Mouse (Mus musculus) left cerebral cortex, postnatal 25 days (tissue): ENCODE measurements at regions not wholly inside any gene's neighbourhood (a gene's known extent, or its start where the extent isn't known, plus 50 kb on each side); places are given as distances from the start of the nearest gene placed in this dataset.

Source experiments
- DNase-seq, 2 experiments: peaks; one replicate each; pipeline ENCODE4 v3.0.0; 2022; ENCODE audit warnings: low spot score in 2 of 2, mixed read lengths in 1 of 2
- intact Hi-C: fragments of 180-260 bp; cut with DNase I; formaldehyde crosslinking; loops from one replicate; pipeline ENCODE4 v1.15.1; 2025

GRCm38 (mm10) chr7:93795210-93795609 lies 715.5 kb downstream of the Fam181b start:
- intact Hi-C loops, result no loop called here
- DNase-seq, result no peak

GRCm38 (mm10) chr7:93835697-93836096 lies 756.0 kb downstream of the Fam181b start:
- intact Hi-C loops, result no loop called here
- no peak for DNase-seq

- intact Hi-C loops, result no loop called here
- DNase-seq, result no peak
Measured at GRCm38 (mm10) chr7:93836169-93836568, 756.5 kb downstream of the Fam181b start.

GRCm38 (mm10) chr7:93855025-93855424 lies 775.4 kb downstream of the Fam181b start:
- no peak for DNase-seq
- intact Hi-C loops, result no loop called here

- intact Hi-C loops, result no loop called here
- DNase-seq, result no peak
Measured at GRCm38 (mm10) chr7:93893701-93894100, 814.0 kb downstream of the Fam181b start.

- intact Hi-C loops, result no loop called here
- DNase-seq, result no peak
Measured at GRCm38 (mm10) chr7:93896921-93897320, 817.3 kb downstream of the Fam181b start.

- DNase-seq, result no peak
- intact Hi-C loops, result no loop called here
Measured at GRCm38 (mm10) chr7:93902770-93903169, 823.1 kb downstream of the Fam181b start.

- intact Hi-C loops, result no loop called here
- no peak for DNase-seq
Measured at GRCm38 (mm10) chr7:93936925-93937324, 857.3 kb downstream of the Fam181b start.

GRCm38 (mm10) chr7:93982103-93982502 lies 902.4 kb downstream of the Fam181b start:
- peak; percentile 1 to 38 for DNase-seq
- intact Hi-C loops, result no loop called here

- intact Hi-C loops, result no loop called here
Measured at GRCm38 (mm10) chr7:94002780-94003179, 923.1 kb downstream of the Fam181b start.

GRCm38 (mm10) chr7:94042466-94043030 lies 962.9 kb downstream of the Fam181b start:
- intact Hi-C loops, result loop anchor here (10.0 kb wide), 1 partner anchor 918 kb away; no protein-coding TSS in a partner anchor
- peak; percentile 27 to 37 for DNase-seq

More at GRCm38 (mm10) chr7:94002780-94003179, 923.1 kb downstream of the Fam181b start:
- no peak for DNase-seq

- intact Hi-C loops, result loop anchor here (5.0 to 10.0 kb wide), 2 partner anchors 583 to 921 kb away; no protein-coding TSS in a partner anchor
- peak in 1 of 2 experiments; percentile 68 for DNase-seq
Measured at GRCm38 (mm10) chr7:94045428-94045827, 965.8 kb downstream of the Fam181b start.

GRCm38 (mm10) chr7:94046029-94046428 lies 966.4 kb downstream of the Fam181b start:
- intact Hi-C loops, result loop anchor here (1.0 to 10.0 kb wide), 3 partner anchors 584 to 921 kb away; no protein-coding TSS in a partner anchor

GRCm38 (mm10) chr7:94061814-94062545 lies 982.3 kb downstream of the Fam181b start:
- intact Hi-C loops, result no loop called here
- DNase-seq, result no peak

More at GRCm38 (mm10) chr7:94046029-94046428, 966.4 kb downstream of the Fam181b start:
- no peak for DNase-seq
